Mouse (Mus musculus) MEL (cell line): ENCODE results near the gene Dhps.

Source experiments
- CTCF ChIP-seq, 3 experiments: IDR thresholded peaks in 2 of 3; conservative IDR thresholded peaks in 1 of 3; 2 replicates each; pipeline ENCODE4 v1.5.1; 2011 to 2012; ENCODE audit warnings: low read length in 3 of 3, low read depth in 2 of 3, mild to moderate bottlenecking in 2 of 3, improper control_type of control experiment in 1 of 3, inconsistent platforms in 1 of 3, mixed read lengths in 1 of 3, moderate library complexity in 1 of 3; ENCODE audit not compliant: control insufficient read depth in 1 of 3, insufficient read depth in 1 of 3, poor library complexity in 1 of 3, severe bottlenecking in 1 of 3
- E2F4 ChIP-seq: IDR thresholded peaks from 2 replicates; pipeline ENCODE4 v1.6.1; 2011; ENCODE audit warnings: low read depth, low read length, improper control_type of control experiment, borderline replicate concordance
- EP300 ChIP-seq, 2 experiments: IDR thresholded peaks; 2 replicates each; pipeline ENCODE4 v1.6.1; 2011; ENCODE audit warnings: improper control_type of control experiment in 2 of 2, low read length in 2 of 2, low read depth in 1 of 2, mild to moderate bottlenecking in 1 of 2
- JUND ChIP-seq: IDR thresholded peaks from 2 replicates; pipeline ENCODE4 v1.6.1; 2011; ENCODE audit warnings: low read depth, mild to moderate bottlenecking, improper control_type of control experiment, low read length
- MAX ChIP-seq: IDR thresholded peaks from 2 replicates; pipeline ENCODE4 v1.6.1; 2011; ENCODE audit warnings: low read length, improper control_type of control experiment
- POLR2AphosphoS5 ChIP-seq: IDR thresholded peaks from 2 replicates; pipeline ENCODE4 v1.6.1; 2012; ENCODE audit warnings: low read depth, borderline replicate concordance, mild to moderate bottlenecking, inconsistent platforms, low read length, moderate library complexity, mixed read lengths
- RAD21 ChIP-seq: IDR thresholded peaks from 2 replicates; pipeline ENCODE4 v1.6.1; 2011; ENCODE audit warnings: mild to moderate bottlenecking, low read depth, low read length, improper control_type of control experiment
- RCOR1 ChIP-seq: IDR thresholded peaks from 2 replicates; pipeline ENCODE4 v1.6.1; 2012; ENCODE audit warnings: low read depth, mild to moderate bottlenecking, inconsistent platforms, low read length, improper control_type of control experiment
- SMC3 ChIP-seq: IDR thresholded peaks from 2 replicates; pipeline ENCODE4 v1.6.1; 2011; ENCODE audit warnings: low read depth, low read length, improper control_type of control experiment

DNA sequence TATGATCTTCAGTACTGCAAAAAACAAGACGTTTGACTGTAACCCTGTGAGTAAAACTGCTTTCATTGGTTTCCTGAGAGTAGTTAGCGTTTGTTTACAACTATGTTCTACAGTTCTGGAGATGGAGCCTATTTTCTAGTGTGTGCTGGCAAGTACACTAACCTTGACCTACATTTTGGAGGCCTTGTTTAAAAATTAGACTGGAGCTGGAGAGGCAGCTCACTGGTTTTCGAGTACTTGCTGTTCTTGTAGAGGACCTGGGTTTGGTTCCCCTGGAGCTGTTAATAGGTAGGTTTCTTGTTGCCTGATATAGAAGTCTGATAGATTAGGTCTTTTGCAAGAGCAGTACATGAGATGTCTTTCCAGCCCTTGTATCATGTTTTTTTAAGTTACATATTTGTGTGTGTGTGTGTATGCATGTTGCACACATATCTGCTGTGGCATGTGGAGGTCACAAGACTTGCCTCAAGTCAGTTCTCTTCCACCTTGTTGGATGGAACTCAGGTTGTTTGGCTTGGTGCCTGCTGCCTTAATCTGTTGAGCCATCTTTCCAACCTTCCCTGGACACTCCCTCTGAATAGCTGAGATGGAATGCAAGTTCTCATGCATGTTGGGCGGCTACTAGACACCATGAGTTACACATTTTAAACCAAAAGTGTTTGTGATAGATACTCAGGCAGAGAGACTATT is 38.8 kb upstream of the Dhps start:
- TF ChIP-seq POLR2AphosphoS5 (no peak), MAX (no peak), RCOR1 (no peak), SMC3 (no peak), CTCF (IDR thresholded peaks at IDR 0.05 in 2 of 3, conservative IDR thresholded peaks at IDR 0.05 in 1 of 3; ENCODE audit: control insufficient read depth in 1 of 3, insufficient read depth in 1 of 3, low read depth in 2 of 3, low read length in 3 of 3, poor library complexity in 1 of 3, severe bottlenecking in 1 of 3) (no peak), JUND (no peak), E2F4 (no peak), RAD21 (no peak), EP300 (IDR thresholded peaks at IDR 0.05; ENCODE audit: low read depth in 1 of 2, low read length in 2 of 2) (no peak)
